Mouse (Mus musculus) hindbrain, embryonic 16.5 days (tissue): ENCODE measurements around the gene Nrxn3. TPM values are rescaled to one million over a fixed set of nuclear protein-coding genes. Genes with fewer than 3 reads are reported as not detected.

Experiments used
- ATAC-seq: fragments of 200-750 bp; cut with Nextera tagmentation; 2 replicates; pipeline ENCODE4 v1.8.0; 2017; ENCODE audit warnings: moderate TSS enrichment, moderate library complexity
- H3K27ac ChIP-seq: fragments of 300-500 bp; sonication (generic); 2 replicates; pipeline ENCODE4 v1.5.1; 2014; ENCODE audit warnings: low read depth, mild to moderate bottlenecking, control low read depth, low read length, moderate library complexity
- H3K27me3 ChIP-seq: fragments of 300-500 bp; sonication (generic); replicated peaks from 2 replicates; pipeline ENCODE4 v1.6.1; 2014; ENCODE audit warnings: low read length; ENCODE audit not compliant: control insufficient read depth, insufficient read depth
- H3K36me3 ChIP-seq: fragments of 300-500 bp; sonication (generic); 2 replicates; pipeline ENCODE4 v1.6.1; 2014; ENCODE audit warnings: mild to moderate bottlenecking, low read length, moderate library complexity, mixed read lengths; ENCODE audit not compliant: control insufficient read depth, insufficient read depth
- H3K4me1 ChIP-seq: fragments of 300-500 bp; sonication (generic); 2 replicates; pipeline ENCODE4 v1.6.1; 2014; ENCODE audit warnings: low read depth, low read length; ENCODE audit not compliant: control insufficient read depth, insufficient read depth
- H3K4me2 ChIP-seq: fragments of 300-500 bp; sonication (generic); 2 replicates; pipeline ENCODE4 v1.6.1; 2014; ENCODE audit warnings: mild to moderate bottlenecking, low read length, control low read depth, moderate library complexity
- H3K4me3 ChIP-seq: fragments of 300-500 bp; sonication (generic); 2 replicates; pipeline ENCODE4 v1.5.1; 2014; ENCODE audit warnings: mild to moderate bottlenecking, low read length, control low read depth, moderate library complexity
- H3K9ac ChIP-seq: fragments of 300-500 bp; sonication (generic); 2 replicates; pipeline ENCODE4 v1.6.1; 2014; ENCODE audit warnings: low read depth, mild to moderate bottlenecking, control low read depth, low read length, moderate library complexity
- H3K9me3 ChIP-seq: fragments of 300-500 bp; sonication (generic); 2 replicates; pipeline ENCODE4 v1.6.1; 2014; ENCODE audit warnings: mild to moderate bottlenecking, low read length, moderate library complexity; ENCODE audit not compliant: control insufficient read depth
- WGBS: fragments of 180-500 bp; shearing (Covaris S2); extraction: QIAGEN DNeasy Blood & Tissue Kit; methylation state at CpG from one replicate; pipeline ENCODE4 v1.1.7; 2014; 5-methylcytosine and 5-hydroxymethylcytosine counted together
- polyA plus RNA-seq: library from polyadenylated mRNA; unstranded; fragments of >200 nt; fragmentation: Nextera tagmentation; extraction: Ambion mirVana; gene quantifications from 2 replicates; pipeline ENCODE4 v1.2.1, GENCODE M21; 2015

Gene Nrxn3
- 98.5 and 99.6 TPM in 2 replicates for polyA plus RNA-seq

- Histone ChIP-seq H3K4me2 (peak within 1 kb of the TSS; percentile 70), H3K4me3 (peak within 1 kb of the TSS; percentile 55), H3K36me3 (no peaks in the 10 kb centered on the region), H3K27ac (peak within 1 kb of the TSS; percentile 63; the same call in 1 of the 2 replicates), H3K27me3 (no peaks in the 10 kb centered on the region), H3K9me3 (no peaks in the 10 kb centered on the region), H3K9ac (peak within 1 kb of the TSS; percentile 65), H3K4me1 (peaks cover 4% of the 10 kb centered on the region; the same call in 1 of the 2 replicates)
- ATAC-seq: peak; percentile 96
- 0% methylated on average over 9 of the region's 9 CpGs for WGBS
These were observed at the start of gene Nrxn3 for GRCm38 (mm10) chr12:88722691-88723070. TSS of gene Nrxn3 (plus strand) at chr12:88722876.

- WGBS: 34% methylated on average over 10 of the region's 10 CpGs
- ATAC-seq: 0 out of 2 replicates have a peak, but pooled peaks have one; percentile 37
- no peaks in the 10 kb centered on the region for H3K27me3 ChIP-seq
- no peaks in the 10 kb centered on the region for H3K9me3 ChIP-seq
- no peaks in the 10 kb centered on the region for H3K36me3 ChIP-seq
- H3K27ac ChIP-seq: no peak overlapping the region
- no peak overlapping the region for H3K4me2 ChIP-seq
- no peaks in the 10 kb centered on the region for H3K4me1 ChIP-seq
- no peak overlapping the region for H3K4me3 ChIP-seq
- no peak overlapping the region for H3K9ac ChIP-seq
These were observed 18.4 kb upstream of the Nrxn3 start for GRCm38 (mm10) chr12:88704159-88704846.

GRCm38 (mm10) chr12:88705959-88706358 lies 16.7 kb upstream of the Nrxn3 start:
- H3K27me3 ChIP-seq: no peaks in the 10 kb centered on the region
- ATAC-seq: no peak
- H3K4me2 ChIP-seq: no peak overlapping the region
- H3K36me3 ChIP-seq: no peaks in the 10 kb centered on the region
- no peak overlapping the region for H3K27ac ChIP-seq
- H3K9me3 ChIP-seq: no peaks in the 10 kb centered on the region
- no peak overlapping the region for H3K4me3 ChIP-seq
- no peak overlapping the region for H3K9ac ChIP-seq
- 68% methylated on average over 3 of the region's 3 CpGs for WGBS
- no peaks in the 10 kb centered on the region for H3K4me1 ChIP-seq

GRCm38 (mm10) chr12:88707786-88708185 lies 14.9 kb upstream of the Nrxn3 start:
- no peak for ATAC-seq
- H3K9me3 ChIP-seq: no peaks in the 10 kb centered on the region
- 94% methylated on average over 3 of the region's 3 CpGs for WGBS

GRCm38 (mm10) chr12:88709223-88709622 lies 13.5 kb upstream of the Nrxn3 start:
- no peaks in the 10 kb centered on the region for H3K27me3 ChIP-seq
- 8% methylated on average over 11 of the region's 11 CpGs for WGBS
- peak; percentile 84; the same call in 1 of the 2 replicates for ATAC-seq
- H3K4me3 ChIP-seq: no peak overlapping the region
- no peaks in the 10 kb centered on the region for H3K36me3 ChIP-seq
- H3K9ac ChIP-seq: no peak overlapping the region
- no peaks in the 10 kb centered on the region for H3K9me3 ChIP-seq
- no peak overlapping the region for H3K4me2 ChIP-seq
- no peaks in the 10 kb centered on the region for H3K4me1 ChIP-seq
- no peak overlapping the region for H3K27ac ChIP-seq

More at GRCm38 (mm10) chr12:88707786-88708185, 14.9 kb upstream of the Nrxn3 start:
- Histone ChIP-seq H3K27me3 (no peaks in the 10 kb centered on the region), H3K4me2 (no peak overlapping the region), H3K9ac (no peak overlapping the region), H3K36me3 (no peaks in the 10 kb centered on the region), H3K4me3 (no peak overlapping the region), H3K4me1 (no peaks in the 10 kb centered on the region), H3K27ac (no peak overlapping the region)

GRCm38 (mm10) chr12:88713456-88713855 lies 9.2 kb upstream of the Nrxn3 start:
- Histone ChIP-seq H3K27ac (no peak overlapping the region), H3K4me2 (no peak overlapping the region), H3K27me3 (no peaks in the 10 kb centered on the region), H3K4me3 (no peak overlapping the region), H3K4me1 (no peaks in the 10 kb centered on the region), H3K9me3 (no peaks in the 10 kb centered on the region), H3K9ac (no peak overlapping the region), H3K36me3 (no peaks in the 10 kb centered on the region)
- WGBS: 70% methylated on average over 4 of the region's 4 CpGs
- no peak for ATAC-seq

- WGBS: 35% methylated on average over 3 of the region's 3 CpGs
- peak overlapping the region; percentile 70 for H3K4me2 ChIP-seq
- H3K4me3 ChIP-seq: peak overlapping the region; percentile 55
- peak overlapping the region; percentile 65 for H3K9ac ChIP-seq
- no peaks in the 10 kb centered on the region for H3K36me3 ChIP-seq
- ATAC-seq: peak; percentile 22
- peaks cover 4% of the 10 kb centered on the region; the same call in 1 of the 2 replicates for H3K4me1 ChIP-seq
- H3K9me3 ChIP-seq: no peaks in the 10 kb centered on the region
- no peaks in the 10 kb centered on the region for H3K27me3 ChIP-seq
- H3K27ac ChIP-seq: no peak overlapping the region
These were observed 515 bp upstream of the Nrxn3 start for GRCm38 (mm10) chr12:88722031-88722690.

- ATAC-seq: peak; percentile 49
- peak overlapping the region; percentile 70 for H3K4me2 ChIP-seq
- peak overlapping the region; percentile 55 for H3K4me3 ChIP-seq
- no peaks in the 10 kb centered on the region for H3K27me3 ChIP-seq
- peak overlapping the region; percentile 88 for H3K27ac ChIP-seq
- H3K9me3 ChIP-seq: no peaks in the 10 kb centered on the region
- H3K9ac ChIP-seq: peak overlapping the region; percentile 54
- no peaks in the 10 kb centered on the region for H3K36me3 ChIP-seq
- peaks cover 6% of the 10 kb centered on the region; the same call in 1 of the 2 replicates for H3K4me1 ChIP-seq
- WGBS: 74% methylated on average over 13 of the region's 13 CpGs
These were observed 3.6 kb downstream of the Nrxn3 start for GRCm38 (mm10) chr12:88726316-88726715.

GRCm38 (mm10) chr12:88726755-88727154 lies 4.1 kb downstream of the Nrxn3 start:
- peak overlapping the region; percentile 55 for H3K4me3 ChIP-seq
- no peak for ATAC-seq
- H3K4me1 ChIP-seq: peaks cover 6% of the 10 kb centered on the region; the same call in 1 of the 2 replicates
- no peaks in the 10 kb centered on the region for H3K27me3 ChIP-seq
- H3K36me3 ChIP-seq: no peaks in the 10 kb centered on the region
- peak overlapping the region; percentile 54; the same call in 1 of the 2 replicates for H3K9ac ChIP-seq
- 58% methylated on average over 6 of the region's 6 CpGs for WGBS
- H3K9me3 ChIP-seq: no peaks in the 10 kb centered on the region
- peak overlapping the region; percentile 88 for H3K27ac ChIP-seq
- peak overlapping the region; percentile 70 for H3K4me2 ChIP-seq
